Mouse (Mus musculus) heart, adult 2 months (tissue): ENCODE data around the gene 6330409D20Rik.

Experiments
- CTCF ChIP-seq: fragments of 200-600 bp; IDR thresholded peaks from 2 replicates; pipeline ENCODE4 v1.8.1; 2022; ENCODE audit warnings: antibody characterized with exemption, mild to moderate bottlenecking, moderate library complexity
- POLR2A ChIP-seq: fragments of 200-500 bp; IDR thresholded peaks from 2 replicates; pipeline ENCODE4 v1.6.1; 2011; ENCODE audit warnings: mild to moderate bottlenecking, low read depth, low read length, control low read depth; ENCODE audit not compliant: insufficient read depth

DNA sequence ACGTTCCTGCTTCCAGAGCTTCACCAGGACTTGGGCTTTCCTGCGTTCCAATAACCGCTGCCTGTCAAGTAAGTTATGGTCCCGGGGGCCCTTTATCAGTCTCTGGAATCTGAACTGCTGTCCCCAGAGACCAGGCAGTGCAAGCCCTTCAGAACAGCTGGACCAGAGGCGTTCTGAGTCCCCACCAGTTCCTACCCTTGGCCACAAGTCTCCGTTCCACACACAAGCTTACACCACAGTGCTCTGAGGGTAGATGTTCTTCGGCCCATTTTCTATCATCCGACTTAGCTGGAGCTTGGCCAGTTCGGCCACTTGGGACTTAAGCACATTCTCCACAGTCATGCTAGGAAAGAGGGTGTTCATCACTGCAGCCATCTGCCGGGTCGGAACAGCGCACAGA, 26.4 kb upstream of the 6330409D20Rik start:
- TF ChIP-seq CTCF (no peak), POLR2A (no peak)
